Mouse (Mus musculus): ENCODE measurements around the gene Nrp1. TPM values are rescaled to one million over a fixed set of nuclear protein-coding genes. Genes with fewer than 3 reads are reported as not detected.

The Nrp1 gene
- polyA plus RNA-seq, 1 experiment from 2014 or later = 35.3 TPM

- H3K9ac ChIP-seq (replicated peaks) = no peak overlapping the region
- 95% methylated on average over 3 of the region's 3 CpGs for WGBS
These were observed 135.4 kb downstream of the Nrp1 start for GRCm38 (mm10) chr8:128493801-128494200.

GRCm38 (mm10) chr8:128498836-128499235, 140.4 kb downstream of the Nrp1 start:
- no peaks in the 10 kb centered on the region for H3K9me3 ChIP-seq
- H3K4me2 ChIP-seq (replicated peaks) = no peak overlapping the region
- no peak overlapping the region for H3K27ac ChIP-seq (replicated peaks)
- H3K4me3 ChIP-seq = no peak overlapping the region
- H3K4me1 ChIP-seq = no peaks in the 10 kb centered on the region
- 89% methylated on average over 4 of the region's 4 CpGs for WGBS
- ATAC-seq (ENCODE audit: low FRiP score, low read depth) = no peak
- 0 out of 2 replicates have a peak, but pooled peaks cover 3% of the 10 kb centered on the region for H3K27me3 ChIP-seq
- no peaks in the 10 kb centered on the region for H3K36me3 ChIP-seq
- H3K9ac ChIP-seq (replicated peaks) = no peak overlapping the region

More at GRCm38 (mm10) chr8:128493801-128494200, 135.4 kb downstream of the Nrp1 start:
- no peaks in the 10 kb centered on the region for H3K4me1 ChIP-seq
- no peak for ATAC-seq (ENCODE audit: low FRiP score, low read depth)
- H3K27ac ChIP-seq (replicated peaks) = no peak overlapping the region
- H3K9me3 ChIP-seq = no peaks in the 10 kb centered on the region
- no peak overlapping the region for H3K4me3 ChIP-seq
- H3K4me2 ChIP-seq (replicated peaks) = no peak overlapping the region
- no peaks in the 10 kb centered on the region for H3K36me3 ChIP-seq
- 0 out of 2 replicates have a peak, but pooled peaks cover 4% of the 10 kb centered on the region for H3K27me3 ChIP-seq

DNA sequence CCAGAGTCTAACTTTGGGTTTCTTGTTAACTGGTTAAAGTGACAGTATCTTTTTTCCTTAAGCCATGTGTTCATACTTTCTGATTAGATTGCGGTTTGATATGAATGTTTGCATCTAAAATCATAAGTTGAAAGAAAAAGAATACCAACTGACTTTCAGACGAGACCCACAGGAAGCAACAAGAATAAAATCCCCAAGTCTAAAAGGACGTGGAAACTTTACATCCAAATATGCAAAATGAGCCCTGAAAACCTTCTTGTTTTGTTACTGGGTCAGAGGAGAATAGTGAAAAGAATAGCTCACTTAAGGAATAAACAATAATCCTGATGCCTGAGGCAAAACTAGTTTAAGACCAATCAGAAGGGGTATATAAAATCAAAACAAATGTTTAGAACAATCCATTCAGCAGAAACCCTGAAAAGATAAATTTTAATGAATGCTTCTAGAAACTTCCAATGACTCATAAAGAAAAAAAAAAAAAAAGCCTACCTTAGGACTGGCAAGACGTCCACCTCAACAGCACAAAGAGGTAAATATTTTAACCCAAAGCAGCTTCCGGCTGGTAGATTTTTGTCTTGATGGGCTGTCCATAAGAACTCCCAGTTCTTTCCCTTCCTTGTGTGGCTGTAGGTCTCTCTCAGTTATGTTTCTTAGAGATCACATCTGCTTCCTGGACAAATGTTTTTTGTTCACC, 145.9 kb downstream of the Nrp1 start:
- 78% methylated on average over 5 of the region's 5 CpGs for WGBS
- Histone ChIP-seq H3K27ac (replicated peaks) (no peak overlapping the region), H3K4me3 (no peak overlapping the region), H3K9ac (replicated peaks) (no peak overlapping the region), H3K27me3 (no peaks in the 10 kb centered on the region), H3K4me2 (replicated peaks) (no peak overlapping the region), H3K36me3 (no peaks in the 10 kb centered on the region), H3K4me1 (no peaks in the 10 kb centered on the region), H3K9me3 (no peaks in the 10 kb centered on the region)
- no peak for ATAC-seq (ENCODE audit: low FRiP score, low read depth)

- ATAC-seq (ENCODE audit: low FRiP score, low read depth) = no peak
- H3K4me2 ChIP-seq (replicated peaks) = no peak overlapping the region
- no peak overlapping the region for H3K9ac ChIP-seq (replicated peaks)
- no peaks in the 10 kb centered on the region for H3K4me1 ChIP-seq
- H3K9me3 ChIP-seq = no peaks in the 10 kb centered on the region
- H3K27me3 ChIP-seq = no peaks in the 10 kb centered on the region
- H3K36me3 ChIP-seq = no peaks in the 10 kb centered on the region
- no peak overlapping the region for H3K4me3 ChIP-seq
- H3K27ac ChIP-seq (replicated peaks) = no peak overlapping the region
These were observed 147.5 kb downstream of the Nrp1 start for GRCm38 (mm10) chr8:128505866-128506265.

- H3K4me3 ChIP-seq = no peak overlapping the region
- ATAC-seq (ENCODE audit: low FRiP score, low read depth) = no peak
- no peaks in the 10 kb centered on the region for H3K27me3 ChIP-seq
- H3K27ac ChIP-seq (replicated peaks) = no peak overlapping the region
- no peaks in the 10 kb centered on the region for H3K9me3 ChIP-seq
- no peak overlapping the region for H3K4me2 ChIP-seq (replicated peaks)
- H3K4me1 ChIP-seq = no peaks in the 10 kb centered on the region
- no peaks in the 10 kb centered on the region for H3K36me3 ChIP-seq
- no peak overlapping the region for H3K9ac ChIP-seq (replicated peaks)
These were observed 150.3 kb downstream of the Nrp1 start for GRCm38 (mm10) chr8:128508723-128509122.

GRCm38 (mm10) chr8:128511021-128511420, 152.6 kb downstream of the Nrp1 start:
- no peak for ATAC-seq (ENCODE audit: low FRiP score, low read depth)
- Histone ChIP-seq H3K27ac (replicated peaks) (no peak overlapping the region), H3K9me3 (no peaks in the 10 kb centered on the region), H3K36me3 (no peaks in the 10 kb centered on the region), H3K4me1 (no peaks in the 10 kb centered on the region), H3K27me3 (no peaks in the 10 kb centered on the region), H3K9ac (replicated peaks) (no peak overlapping the region), H3K4me2 (replicated peaks) (no peak overlapping the region), H3K4me3 (no peak overlapping the region)

GRCm38 (mm10) chr8:128511732-128512131, 153.3 kb downstream of the Nrp1 start:
- Histone ChIP-seq H3K36me3 (no peaks in the 10 kb centered on the region), H3K4me3 (no peak overlapping the region), H3K27ac (replicated peaks) (no peak overlapping the region), H3K9ac (replicated peaks) (no peak overlapping the region), H3K4me1 (no peaks in the 10 kb centered on the region), H3K4me2 (replicated peaks) (no peak overlapping the region), H3K27me3 (no peaks in the 10 kb centered on the region), H3K9me3 (no peaks in the 10 kb centered on the region)
- ATAC-seq (ENCODE audit: low FRiP score, low read depth) = no peak
- 86% methylated on average over 1 of the region's 1 CpGs for WGBS

- 94% methylated on average over 3 of the region's 3 CpGs for WGBS
- no peaks in the 10 kb centered on the region for H3K9me3 ChIP-seq
- no peak overlapping the region for H3K4me2 ChIP-seq (replicated peaks)
- no peak overlapping the region for H3K4me3 ChIP-seq
- H3K4me1 ChIP-seq = peaks cover 8% of the 10 kb centered on the region
- ATAC-seq (ENCODE audit: low FRiP score, low read depth) = no peak
- H3K36me3 ChIP-seq = no peaks in the 10 kb centered on the region
- H3K9ac ChIP-seq (replicated peaks) = no peak overlapping the region
- H3K27ac ChIP-seq (replicated peaks) = no peak overlapping the region
- no peaks in the 10 kb centered on the region; the same call in 1 of the 2 replicates for H3K27me3 ChIP-seq
These were observed 158.5 kb downstream of the Nrp1 start for GRCm38 (mm10) chr8:128516846-128517446.

DNA sequence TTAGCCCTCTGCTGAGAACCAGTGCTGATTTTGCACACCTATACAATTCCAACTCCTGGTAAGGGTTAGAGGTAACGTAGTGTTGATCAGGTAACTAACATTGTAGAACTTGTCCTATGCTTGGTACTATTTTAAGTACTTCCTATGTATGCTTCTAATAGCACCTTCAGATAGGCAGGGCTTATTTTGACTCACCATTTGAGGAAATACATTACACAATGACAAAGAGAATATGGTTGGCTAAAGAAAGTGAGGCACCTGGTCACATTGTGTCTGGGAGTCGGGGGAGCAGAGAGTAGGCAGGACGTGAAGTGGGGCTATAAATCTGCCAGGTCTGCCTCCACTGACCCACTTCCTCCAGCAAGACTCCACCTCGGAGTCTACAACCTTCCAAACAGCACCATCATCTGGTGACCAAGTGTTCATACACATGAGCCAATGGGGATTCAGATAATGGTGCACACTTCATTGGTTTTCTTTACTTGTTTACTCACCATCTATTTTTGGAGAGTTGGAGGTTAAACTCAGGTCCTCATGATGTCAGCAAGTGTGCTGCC, 159.2 kb downstream of the Nrp1 start:
- Histone ChIP-seq H3K4me1 (peaks cover 8% of the 10 kb centered on the region), H3K27me3 (no peaks in the 10 kb centered on the region; the same call in 1 of the 2 replicates), H3K36me3 (no peaks in the 10 kb centered on the region), H3K4me2 (replicated peaks) (no peak overlapping the region), H3K9ac (replicated peaks) (no peak overlapping the region), H3K4me3 (no peak overlapping the region), H3K27ac (replicated peaks) (no peak overlapping the region), H3K9me3 (no peaks in the 10 kb centered on the region)
- no peak for ATAC-seq (ENCODE audit: low FRiP score, low read depth)
- 80% methylated on average over 4 of the region's 4 CpGs for WGBS

GRCm38 (mm10) chr8:128519366-128519765, 161.0 kb downstream of the Nrp1 start:
- H3K27ac ChIP-seq (replicated peaks) = no peak overlapping the region
- peaks cover 8% of the 10 kb centered on the region for H3K4me1 ChIP-seq
- H3K9ac ChIP-seq (replicated peaks) = no peak overlapping the region
- no peaks in the 10 kb centered on the region for H3K36me3 ChIP-seq
- no peaks in the 10 kb centered on the region for H3K9me3 ChIP-seq
- WGBS = 74% methylated on average over 1 of the region's 1 CpGs
- no peak overlapping the region for H3K4me3 ChIP-seq
- no peak overlapping the region for H3K4me2 ChIP-seq (replicated peaks)
- ATAC-seq (ENCODE audit: low FRiP score, low read depth) = 0 out of 2 replicates have a peak, but pooled peaks have one; percentile 12
- no peaks in the 10 kb centered on the region; the same call in 1 of the 2 replicates for H3K27me3 ChIP-seq

- no peaks in the 10 kb centered on the region for H3K36me3 ChIP-seq
- H3K9ac ChIP-seq (replicated peaks) = no peak overlapping the region
- no peak overlapping the region for H3K4me3 ChIP-seq
- 68% methylated on average over 7 of the region's 7 CpGs for WGBS
- H3K27me3 ChIP-seq = no peaks in the 10 kb centered on the region
- H3K9me3 ChIP-seq = no peaks in the 10 kb centered on the region
- H3K4me2 ChIP-seq (replicated peaks) = no peak overlapping the region
- ATAC-seq (ENCODE audit: low FRiP score, low read depth) = no peak
- peaks cover 17% of the 10 kb centered on the region for H3K4me1 ChIP-seq
- no peak overlapping the region for H3K27ac ChIP-seq (replicated peaks)
These were observed 165.4 kb downstream of the Nrp1 start for GRCm38 (mm10) chr8:128523825-128524224.

DNA sequence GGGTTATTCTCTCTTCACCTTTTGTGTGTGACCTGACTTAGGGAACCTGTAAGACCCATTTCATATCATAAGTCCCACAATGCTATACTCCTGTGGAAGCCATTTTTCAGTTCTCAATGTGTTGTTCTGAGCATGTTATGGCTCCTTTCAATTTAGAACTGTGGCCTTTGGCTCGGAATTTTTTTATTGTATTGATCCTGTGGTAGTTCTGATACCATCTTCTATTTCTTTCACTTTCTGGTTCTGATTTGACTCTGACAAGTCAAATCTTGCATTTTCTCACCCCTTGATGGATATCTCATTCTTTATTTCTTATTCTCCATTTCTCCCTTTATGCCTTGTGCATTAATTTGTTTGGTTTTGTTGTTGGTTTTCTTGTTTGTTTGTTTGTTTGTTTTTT, 167.5 kb downstream of the Nrp1 start:
- peaks cover 23% of the 10 kb centered on the region for H3K4me1 ChIP-seq

More for the DNA sequence above, 167.5 kb downstream of the Nrp1 start:
- H3K9ac ChIP-seq (replicated peaks) = no peak overlapping the region
- no peak overlapping the region for H3K27ac ChIP-seq (replicated peaks)
- ATAC-seq (ENCODE audit: low FRiP score, low read depth) = no peak
- no peak overlapping the region for H3K4me3 ChIP-seq
- peaks cover 2% of the 10 kb centered on the region; the same call in 1 of the 2 replicates for H3K27me3 ChIP-seq
- no peaks in the 10 kb centered on the region for H3K9me3 ChIP-seq
- no peak overlapping the region for H3K4me2 ChIP-seq (replicated peaks)
- 76% methylated on average over 1 of the region's 1 CpGs for WGBS
- no peaks in the 10 kb centered on the region for H3K36me3 ChIP-seq

Measured in midbrain, embryonic 12.5 days (tissue).